Mouse (Mus musculus): ENCODE results near the gene Sulf2. TPM values are rescaled to one million over a fixed set of nuclear protein-coding genes. Genes with fewer than 3 reads are reported as not detected.

Sulf2 gene
- total RNA-seq, 2 experiments from 2014 or later: 39.7 to 40.6 TPM

DNA sequence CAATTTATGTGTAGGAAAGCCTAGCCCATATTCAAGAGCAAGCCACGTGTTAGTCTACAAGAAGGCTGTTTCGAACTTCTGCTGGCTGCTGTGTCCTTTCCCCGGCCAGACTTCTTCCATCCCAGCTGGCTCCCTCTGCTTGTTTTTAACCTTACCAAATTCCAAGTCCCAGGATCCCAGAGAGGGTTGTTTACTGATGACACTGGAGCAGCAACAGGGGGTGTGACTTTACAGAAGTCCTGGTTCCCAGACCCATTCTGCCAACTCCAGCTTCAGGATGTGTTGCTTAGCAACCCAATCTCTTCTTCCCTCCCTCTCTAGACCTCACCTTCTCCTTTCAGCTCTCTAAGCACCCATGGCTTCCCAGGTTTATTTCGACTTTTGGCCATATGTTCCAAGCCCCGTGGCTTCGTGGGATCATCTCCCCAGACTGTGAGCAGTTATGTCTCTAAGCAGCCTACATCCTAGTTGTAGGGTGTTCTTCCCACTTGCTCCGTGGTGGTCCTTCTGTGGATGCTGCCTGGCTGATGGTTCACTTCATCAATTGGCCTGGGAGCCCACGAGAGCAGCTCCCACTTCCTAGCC is 20.2 kb upstream of the Sulf2 start:
- DNase-seq: peak in 1 of 2 experiments; percentile 67

DNA sequence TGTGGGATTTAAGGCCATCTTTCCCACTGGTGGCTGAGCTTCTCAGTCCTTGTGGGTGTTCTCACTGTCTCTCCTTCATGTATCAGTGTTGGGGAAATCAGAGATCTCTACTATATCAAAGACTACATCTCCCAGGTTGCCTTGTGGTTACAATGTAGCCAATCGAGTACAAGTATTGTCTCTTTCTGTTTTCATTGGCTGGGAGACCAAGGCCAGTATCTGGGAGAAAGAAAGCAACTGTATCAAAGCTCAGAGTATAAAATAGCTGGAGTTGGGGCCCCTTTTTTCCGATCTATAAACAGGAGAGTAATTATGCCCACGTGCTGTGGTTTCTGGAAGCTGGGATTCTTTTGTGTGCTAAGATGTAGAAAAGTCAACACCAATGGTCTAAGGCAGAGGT is 19.7 kb upstream of the Sulf2 start:
- no peak for DNase-seq

DNA sequence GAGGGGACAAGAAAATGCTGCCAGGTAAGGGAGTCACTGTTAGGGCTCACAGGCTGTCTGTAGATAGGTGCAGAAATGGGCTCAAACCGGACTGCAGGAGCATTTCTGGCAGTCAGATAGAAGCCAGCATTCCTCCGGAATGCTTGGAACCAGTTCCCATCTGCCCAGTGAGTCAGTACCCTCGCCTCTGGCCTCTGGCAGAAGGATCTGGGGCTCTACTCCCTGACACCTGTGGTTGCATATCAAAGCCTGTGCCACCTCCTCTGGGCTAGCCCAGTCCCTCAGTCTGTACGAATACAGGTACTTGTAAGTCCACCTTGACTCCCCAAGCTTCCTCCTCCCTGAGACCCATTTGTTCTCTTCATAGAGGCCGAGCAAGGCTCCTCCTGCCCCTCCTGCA is 17.7 kb upstream of the Sulf2 start:
- DNase-seq: no peak

DNA sequence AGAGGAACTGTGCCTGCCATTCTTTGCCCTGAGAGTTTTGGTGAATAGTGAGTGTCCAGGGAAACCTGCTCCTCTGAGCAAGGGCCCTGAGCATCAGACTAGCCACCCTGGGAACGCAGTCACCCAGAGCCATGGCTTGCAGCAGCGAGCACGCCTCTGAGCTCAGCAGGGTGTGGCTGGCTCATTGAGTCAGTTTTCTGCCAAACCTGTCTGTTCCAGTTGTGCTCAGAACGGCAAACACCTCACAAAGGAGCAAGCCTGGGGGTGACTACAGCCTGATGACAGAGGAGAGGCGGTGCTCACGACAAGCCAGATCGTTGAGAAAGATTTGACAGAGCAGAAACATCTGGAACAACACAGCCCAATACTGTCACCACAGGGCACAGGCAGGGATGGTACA is 14.7 kb upstream of the Sulf2 start:
- no peak for DNase-seq

DNA sequence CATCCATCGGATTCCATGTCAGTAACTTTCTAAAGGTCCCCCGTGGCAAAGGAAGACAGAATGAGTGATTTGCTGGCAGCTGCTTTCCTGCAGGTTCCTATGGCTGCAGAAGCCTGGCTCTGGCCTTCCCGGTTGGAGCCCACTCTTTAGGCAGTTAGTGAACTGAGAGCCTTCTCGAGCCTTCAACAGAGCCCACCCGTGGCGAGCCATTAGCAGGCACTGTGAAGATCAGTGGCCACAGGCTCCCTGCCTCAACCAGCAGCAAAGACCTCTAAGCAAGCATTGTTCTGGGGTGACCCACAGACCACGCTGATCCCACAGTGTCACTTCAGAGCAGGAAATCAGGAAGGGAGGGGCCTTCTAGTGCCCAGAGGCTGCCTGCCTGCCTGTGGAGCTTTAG is 13.4 kb upstream of the Sulf2 start:
- no peak for DNase-seq

DNA sequence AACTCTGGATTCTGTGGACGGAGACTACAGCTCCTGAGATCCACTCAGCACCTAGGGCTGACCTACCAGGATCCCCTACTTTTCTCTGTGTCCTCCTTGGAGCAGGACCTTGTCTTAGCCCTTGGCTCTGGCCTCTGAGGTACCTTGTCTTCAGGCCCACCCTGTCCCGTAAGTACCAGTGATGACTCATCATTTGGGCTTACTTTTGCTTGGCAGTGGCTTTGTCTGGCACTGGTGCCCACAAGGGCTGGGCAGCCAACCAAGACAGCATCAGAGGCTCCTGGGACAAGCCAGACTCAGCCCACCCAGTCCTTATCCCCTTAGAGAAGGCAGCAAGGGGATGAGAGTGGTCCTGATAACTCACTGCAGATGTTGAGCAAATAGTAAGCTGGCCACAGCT is 11.9 kb upstream of the Sulf2 start:
- DNase-seq: no peak

DNA sequence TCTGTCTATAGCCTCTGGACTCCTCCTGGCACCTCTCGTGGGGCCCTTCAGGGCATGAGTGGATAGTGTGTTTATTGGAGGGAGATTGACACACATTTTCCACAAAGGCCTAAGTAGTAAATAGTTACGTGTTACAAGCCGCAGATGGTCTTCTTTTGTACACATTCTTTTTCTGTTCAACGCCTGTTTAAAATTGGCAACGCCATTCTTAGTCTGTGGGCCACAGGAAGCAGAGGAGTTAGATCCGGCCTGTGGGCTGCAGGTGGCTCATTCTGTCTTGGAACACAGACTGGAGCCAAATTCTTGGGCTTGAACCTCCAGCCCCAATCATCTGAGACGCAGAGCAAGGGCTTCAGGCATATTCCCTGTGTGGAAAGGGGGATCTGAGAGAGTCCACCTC is 9.9 kb upstream of the Sulf2 start:
- DNase-seq: no peak

DNA sequence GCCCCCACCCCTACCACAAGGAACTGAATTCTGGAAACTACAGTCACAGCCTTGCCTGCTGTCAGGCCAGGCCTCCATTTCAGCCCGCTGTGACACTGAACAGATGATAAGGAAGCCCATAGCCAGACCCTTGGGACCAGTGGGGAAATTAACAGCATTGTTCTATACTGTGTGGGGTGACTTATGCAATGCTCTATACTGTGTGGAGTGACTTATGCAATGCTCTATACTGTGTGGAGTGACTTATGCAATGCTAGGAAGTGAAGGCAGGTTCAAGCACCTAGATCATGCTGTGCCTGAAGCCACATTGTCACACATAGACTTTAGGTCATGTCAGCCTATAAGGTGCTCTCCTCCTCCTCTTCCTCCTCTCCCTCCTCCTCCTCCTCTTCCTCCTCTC is 9.1 kb upstream of the Sulf2 start:
- DNase-seq: no peak

DNA sequence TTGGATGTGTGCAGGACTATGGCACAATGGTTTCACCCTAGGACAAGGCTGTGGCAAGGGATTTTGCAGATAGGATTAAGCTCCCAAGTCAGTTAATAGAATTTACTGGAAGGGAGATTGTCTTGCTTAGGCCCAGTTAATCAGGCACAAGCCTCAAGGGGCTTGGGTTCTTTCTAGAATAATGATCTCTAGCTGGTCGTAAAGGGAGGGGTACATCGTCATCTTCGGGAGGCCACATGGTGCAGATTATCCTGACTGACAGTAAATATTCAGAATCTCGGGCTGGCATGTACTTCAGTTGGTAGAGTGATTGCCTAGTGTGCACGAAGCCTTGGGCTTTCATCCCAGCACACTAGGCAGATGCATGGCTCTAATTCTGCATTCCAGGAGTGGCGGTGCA is 8.5 kb upstream of the Sulf2 start:
- DNase-seq: no peak

DNA sequence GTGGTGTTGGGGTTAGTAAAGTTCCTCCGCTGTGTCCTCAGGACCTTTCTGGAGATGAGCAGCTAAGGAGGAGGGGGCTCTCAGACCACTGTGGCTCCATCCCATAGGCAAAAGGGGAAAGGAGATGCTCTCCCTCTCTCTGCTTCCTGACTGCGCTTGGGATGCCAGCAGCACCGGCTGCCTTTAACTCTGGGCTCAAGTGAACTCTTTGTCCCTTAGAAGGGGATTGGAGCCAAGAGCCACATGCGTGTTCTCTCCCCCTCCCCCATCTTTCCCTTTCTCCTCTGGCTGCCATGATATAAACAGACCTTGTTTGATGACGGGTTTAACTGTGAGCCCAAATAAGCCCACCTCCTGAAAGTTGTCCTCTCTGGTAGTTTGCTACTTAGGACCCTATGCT is 7.8 kb upstream of the Sulf2 start:
- no peak for DNase-seq

DNA sequence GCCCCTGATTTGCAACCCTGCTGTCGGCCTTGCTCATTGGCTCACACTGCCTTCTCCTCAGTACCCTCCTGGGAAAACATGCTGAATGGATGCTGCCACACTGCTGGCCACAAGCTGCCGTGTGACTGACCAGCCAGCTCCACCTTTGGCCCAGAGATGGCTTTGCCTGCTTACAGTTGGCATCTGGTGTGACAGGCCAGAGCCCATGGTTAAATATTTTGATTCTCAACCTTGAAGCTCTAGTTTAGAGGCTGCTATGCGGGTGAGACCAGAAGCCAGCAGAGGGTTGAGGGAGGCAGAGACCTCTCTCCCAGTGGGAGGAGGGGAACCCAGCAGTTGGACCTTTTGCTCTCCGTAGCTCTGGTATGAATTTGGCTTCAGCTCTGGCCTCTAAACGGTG is 6.7 kb upstream of the Sulf2 start:
- DNase-seq: no peak

DNA sequence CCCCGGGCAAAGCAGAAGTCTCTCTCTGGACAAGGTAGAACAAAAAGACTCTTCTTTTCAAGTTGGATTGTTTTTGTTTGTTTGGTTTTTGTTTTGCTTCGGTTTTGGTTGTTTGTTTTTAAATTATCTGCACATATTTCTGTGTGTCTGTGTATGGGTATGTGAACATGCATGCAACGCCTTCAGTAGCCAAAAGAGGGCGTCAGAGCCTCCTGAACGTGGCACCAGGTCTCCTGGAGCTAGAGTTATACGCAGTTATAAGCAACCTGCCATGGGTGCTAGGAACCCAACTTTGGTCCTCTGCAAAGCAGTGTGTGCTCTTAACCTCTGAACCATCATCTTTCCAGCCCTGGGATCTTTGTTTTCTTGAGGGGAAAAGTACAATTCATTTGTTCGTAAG is 3.8 kb upstream of the Sulf2 start:
- DNase-seq: no peak

DNA sequence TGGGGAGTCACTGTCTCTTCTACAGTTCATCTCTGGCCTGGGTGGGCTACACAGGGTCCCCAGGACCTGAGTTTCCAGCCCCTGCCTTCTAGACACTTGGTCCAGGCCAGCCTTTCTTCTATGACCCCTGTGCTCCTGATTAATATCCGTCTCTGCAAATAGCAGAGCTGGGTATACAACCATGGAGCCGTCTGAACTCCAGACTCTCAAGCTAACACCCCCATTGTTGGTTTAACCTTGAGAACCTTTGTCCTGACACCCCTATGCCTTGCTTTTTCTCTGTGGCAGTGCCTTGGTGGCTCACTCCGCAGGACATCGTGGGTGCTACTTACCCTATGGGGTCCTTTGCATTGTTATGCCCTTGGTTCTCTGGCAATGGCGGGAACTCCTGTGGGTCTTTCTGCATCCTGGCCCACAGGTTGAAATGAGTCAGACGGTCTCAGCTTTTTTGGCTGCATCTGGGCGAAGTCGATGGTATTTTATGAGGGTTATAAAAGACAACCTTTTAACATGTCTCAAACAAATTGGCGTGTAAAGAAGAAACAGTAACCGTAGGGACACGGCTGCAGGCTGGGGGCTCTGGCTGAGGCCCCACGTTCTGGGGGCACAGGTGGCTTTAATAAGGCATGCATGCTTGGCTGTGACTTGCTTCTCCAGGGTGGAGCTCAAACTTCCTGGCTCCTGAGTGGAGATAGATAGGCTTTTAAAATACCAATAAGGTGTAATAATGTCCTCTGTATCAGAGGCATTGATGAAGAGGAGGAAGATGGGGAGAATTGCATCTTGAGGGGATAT is 2.5 kb upstream of the Sulf2 start:
- no peak for DNase-seq

DNA sequence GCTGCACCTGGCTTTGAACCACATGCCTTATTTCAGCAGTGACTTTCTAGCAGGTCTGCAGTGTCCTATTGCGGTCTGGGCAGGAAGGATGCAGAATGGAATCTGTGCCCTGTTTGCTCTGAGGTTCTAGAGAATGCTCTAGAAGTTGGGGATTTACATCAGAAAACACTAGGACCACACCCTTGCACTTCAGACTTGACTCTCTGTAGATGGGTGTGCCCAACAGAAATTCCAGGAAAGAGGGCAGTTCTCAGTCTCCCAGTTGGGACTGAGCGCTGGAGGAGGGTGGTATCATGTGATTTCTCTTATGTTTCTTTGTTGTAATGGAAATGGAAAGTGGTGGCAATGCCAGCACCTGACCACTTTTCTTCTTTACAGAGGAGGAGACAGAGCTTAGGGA is 1.7 kb upstream of the Sulf2 start:
- DNase-seq: no peak

DNA sequence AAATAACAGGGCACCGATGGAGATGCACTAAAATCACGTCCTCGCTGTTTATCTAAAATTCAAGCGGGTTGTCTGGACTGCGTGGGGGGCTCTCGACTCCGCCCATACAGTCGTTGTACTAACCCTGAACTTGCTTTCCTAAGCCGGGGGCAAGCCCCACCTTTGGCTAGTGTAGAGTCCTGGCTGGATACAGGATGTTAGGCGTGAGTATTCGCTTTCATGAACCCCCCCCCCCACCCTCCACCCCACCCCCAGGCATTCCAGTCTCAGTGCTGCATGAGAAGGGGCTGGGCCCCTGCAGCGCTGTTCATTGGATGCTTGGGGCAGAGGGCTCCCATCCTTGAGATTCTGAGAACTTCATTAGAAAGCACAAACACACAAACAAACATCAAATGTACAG is 659 bp upstream of the Sulf2 start:
- DNase-seq: no peak

DNA sequence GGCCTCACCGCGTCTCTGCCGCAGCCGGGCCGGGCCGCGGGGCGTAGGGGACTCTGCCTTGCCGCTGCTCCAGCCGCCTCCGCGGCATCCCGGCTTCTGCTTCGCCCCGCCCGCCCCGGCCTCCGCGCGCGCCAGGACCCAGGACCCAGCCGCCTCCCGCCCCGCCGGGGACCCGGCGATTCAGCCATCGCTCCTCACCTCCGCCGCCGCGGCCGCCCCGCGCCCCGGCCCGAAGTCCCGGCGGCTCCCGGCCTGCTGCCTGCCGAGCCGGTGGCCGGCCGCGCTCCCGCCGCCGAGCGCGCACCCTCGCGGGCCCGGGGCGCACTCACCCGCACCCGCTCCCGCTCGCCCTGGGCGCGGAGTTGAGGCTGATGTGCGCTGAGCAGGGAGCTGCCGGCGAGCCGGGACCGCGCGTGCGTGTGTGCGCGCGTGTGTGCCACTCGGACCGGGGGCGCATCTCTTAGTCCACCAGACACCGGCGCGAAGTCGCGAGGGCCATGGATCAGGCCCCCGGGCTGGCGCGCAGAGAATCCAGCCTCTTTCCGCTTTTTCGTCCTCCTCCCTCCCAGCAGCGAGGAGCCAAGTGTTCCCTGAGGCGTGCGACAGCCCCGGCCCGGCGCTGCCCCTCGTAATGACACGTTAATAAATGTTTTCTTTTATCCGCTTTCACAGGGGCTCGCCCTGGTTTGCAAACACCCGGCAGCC is 562 bp downstream of the Sulf2 start:
- peak in 1 of 2 experiments; percentile 62 for DNase-seq

DNA sequence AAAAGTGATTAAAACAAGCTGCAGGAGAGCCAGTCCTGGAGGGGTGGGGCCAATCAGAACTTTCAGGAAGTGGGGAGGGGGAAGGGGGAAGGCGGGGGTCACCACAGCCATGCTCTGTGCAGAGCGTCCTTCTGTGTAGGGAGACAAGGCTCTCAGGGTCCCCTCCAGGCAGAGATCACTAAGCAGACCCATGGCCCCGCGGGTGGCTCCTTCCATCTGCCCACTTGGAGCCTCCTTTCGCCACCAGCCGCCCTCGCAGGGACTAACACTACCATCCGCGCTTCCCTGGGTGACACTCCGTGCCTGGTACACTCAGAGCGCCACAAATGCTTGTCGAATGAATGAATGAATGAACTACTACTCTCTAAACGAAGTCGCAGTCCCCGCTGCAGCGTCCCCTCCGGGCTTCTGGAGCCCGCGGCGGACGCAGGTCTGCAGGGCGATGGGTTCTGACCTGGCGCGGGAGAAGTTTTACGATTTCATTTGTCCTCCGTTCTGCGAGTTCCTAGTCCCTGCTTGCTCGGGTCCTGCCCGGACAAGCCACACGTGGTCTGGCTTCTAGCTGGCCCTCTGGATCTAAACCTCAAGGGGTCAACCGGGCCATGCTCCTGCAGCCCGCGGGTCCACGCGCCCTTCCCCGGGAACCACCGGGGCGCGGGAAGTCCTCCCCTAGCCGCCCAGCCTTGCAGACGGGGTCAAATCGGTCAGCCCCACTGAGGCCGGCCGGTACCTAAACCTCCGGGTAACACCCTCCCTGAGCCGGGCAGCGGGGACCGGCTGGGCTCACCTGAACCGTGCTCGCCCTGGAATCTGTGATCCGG is 1.4 kb downstream of the Sulf2 start:
- DNase-seq: peak in 1 of 2 experiments; percentile 68

DNA sequence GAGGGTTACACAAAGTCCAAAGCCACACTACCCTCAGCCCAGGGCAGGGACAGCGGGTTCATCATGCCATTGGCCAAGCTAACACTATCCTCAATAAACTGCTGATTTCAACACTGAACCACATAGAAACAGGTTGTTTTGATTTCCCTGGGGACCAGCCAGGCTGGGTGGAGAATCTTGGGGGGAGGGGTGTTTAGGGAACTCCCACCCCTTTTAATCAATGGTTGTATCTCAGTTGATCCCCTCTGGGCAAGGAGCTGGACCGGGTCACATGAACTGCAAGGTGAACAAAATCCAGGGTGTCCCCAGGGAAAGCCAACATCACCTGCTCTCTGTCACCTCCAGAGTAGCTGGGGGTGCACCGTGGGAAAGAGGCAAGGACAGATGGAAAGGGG is 2.1 kb downstream of the Sulf2 start:
- no peak for DNase-seq

DNA sequence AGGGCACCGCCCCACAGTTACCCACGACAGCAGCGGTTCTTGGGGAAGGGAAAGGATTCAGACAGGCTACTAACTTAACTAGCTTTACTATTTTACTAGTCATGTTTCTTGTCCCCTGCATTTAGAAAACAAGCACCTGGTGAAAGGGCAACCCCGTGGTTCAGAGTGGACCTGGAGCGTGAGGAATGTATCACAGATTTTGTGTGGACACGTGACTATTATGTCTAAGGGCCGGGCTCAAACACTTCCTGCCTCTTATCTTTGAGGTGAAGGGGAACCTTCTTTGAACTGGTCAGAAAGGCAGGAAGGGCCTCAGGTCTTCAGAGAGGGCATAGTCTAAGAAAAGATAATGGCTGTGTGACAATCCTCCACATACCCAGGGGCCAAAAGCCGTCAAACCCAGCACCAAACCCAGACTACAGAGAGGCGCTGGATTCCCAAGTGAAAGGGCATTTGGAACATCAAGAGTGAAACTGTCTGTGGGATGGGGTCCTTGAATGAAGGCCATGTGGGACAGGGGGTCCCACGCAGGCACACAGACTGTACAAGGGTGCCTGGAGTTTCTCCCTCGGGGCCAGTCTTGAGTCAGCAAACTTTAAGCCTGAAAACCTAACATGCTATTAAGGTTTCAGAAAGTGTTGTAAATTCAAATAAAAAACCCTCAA is 2.6 kb downstream of the Sulf2 start:
- no peak for DNase-seq

DNA sequence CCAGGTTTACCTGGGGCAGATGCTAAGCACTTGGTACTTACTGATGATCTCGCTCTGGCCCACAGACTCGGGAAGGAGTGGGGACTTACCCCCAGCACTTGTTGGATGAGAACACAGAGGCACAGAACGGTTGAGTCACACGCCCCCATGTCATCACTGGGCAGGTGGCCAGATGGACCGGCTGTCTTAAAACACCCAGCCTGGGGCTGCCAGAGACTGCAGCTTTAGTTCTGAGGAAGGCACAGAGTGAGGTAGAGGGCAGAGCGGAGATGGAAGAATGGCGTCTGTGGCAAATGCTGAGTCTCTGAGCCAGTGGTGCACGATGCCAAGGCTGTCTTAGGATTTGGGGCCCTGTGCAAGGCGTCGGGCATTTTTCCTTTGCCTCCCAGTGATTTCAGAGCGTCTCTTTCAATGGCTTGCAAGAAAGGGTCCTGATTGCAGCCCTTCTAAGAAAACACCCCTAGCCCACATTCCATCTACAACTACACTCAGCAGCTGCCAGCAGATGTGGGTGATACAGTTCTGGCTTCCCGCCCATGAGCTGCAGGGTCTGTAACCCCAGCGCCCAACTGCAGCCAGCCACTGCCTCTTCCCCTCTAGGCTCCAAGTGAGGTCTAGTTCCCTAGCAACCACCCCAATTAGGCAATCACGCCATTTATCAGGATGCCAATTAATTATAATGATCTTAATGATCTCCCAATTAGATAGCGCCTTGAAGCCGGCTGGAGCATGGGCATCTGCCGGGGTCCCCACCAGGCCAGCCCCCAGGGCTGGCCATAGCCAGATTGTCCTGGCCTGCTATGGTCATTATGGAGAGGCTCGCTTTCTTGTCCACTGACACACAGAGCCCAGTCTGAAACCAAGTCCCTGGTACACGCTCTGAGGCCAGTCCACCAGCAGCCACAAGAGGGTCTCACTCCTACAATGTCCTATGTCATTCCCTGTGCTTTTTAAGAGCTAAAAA is 3.7 kb downstream of the Sulf2 start:
- peak; percentile 90 for DNase-seq

DNA sequence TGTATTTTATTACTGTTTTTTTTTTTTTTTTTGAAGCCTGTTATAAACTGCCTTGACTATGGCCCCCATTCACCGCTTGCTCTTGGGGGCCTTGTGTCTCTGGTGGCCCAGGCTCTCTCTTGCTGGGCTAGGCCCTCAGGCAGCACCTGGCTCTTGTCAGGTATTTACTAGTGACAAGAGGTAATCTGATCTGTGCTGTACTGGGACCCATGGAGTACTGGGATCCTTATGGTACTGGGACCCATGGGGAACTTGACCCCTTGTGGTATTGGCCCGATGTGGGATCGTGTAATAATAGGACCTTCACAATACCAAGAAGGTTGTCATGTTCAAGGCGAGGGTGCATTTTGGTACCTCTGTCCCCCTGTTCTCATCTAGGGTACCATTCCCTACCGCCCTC is 4.9 kb downstream of the Sulf2 start:
- DNase-seq: no peak

Measured in heart, adult 18-20 months (tissue).